Mouse (Mus musculus): ENCODE measurements around the gene Sirt1. TPM values are rescaled to one million over a fixed set of nuclear protein-coding genes. Genes with fewer than 3 reads are reported as not detected.

The Sirt1 gene
- polyA plus RNA-seq, 1 experiment, result 10.0 TPM

DNA sequence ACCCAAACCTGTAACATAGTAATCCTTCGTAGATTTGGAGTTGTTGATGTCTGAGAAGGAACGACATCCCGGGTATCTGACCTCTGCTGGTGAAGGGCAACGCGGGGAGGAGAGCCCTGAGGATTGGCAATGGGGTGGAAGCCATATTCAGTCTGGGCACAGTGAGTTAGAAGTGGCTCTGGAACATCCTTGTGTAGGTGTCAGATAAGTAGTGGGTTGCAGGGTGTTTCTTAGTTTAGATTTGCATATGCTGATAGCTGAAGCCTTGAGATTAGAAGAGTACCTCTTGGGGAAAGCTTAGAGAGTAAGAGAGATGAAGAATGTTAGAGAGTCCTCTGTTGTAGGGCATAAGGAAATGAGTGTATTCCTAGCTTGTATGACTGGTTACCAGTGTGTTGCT, 108.6 kb downstream of the Sirt1 start:
- Histone ChIP-seq H3K4me1 (replicated peaks; ENCODE audit: control insufficient read depth, insufficient read depth, low read length) (no peaks in the 10 kb centered on the region), H3K27me3 (ENCODE audit: control insufficient read depth, insufficient read depth, low read length) (no peaks in the 10 kb centered on the region), H3K4me3 (ENCODE audit: control insufficient read depth, insufficient read depth, low read length) (no peak overlapping the region), H3K36me3 (ENCODE audit: control insufficient read depth, insufficient read depth, low read length) (peaks cover 46% of the 10 kb centered on the region), H3K27ac (ENCODE audit: control insufficient read depth, insufficient read depth, low read length) (no peak overlapping the region)
- TF ChIP-seq CTCF (IDR thresholded peaks at IDR 0.05; ENCODE audit: borderline replicate concordance, control insufficient read depth, extremely low read depth, insufficient read depth, low read length, poor library complexity) (no peak), POLR2A (IDR thresholded peaks at IDR 0.05; ENCODE audit: control insufficient read depth, extremely low read depth, insufficient read depth, low read length, poor library complexity) (no peak)
- DNase-seq, result no peak
- whole genome bisulfite sequencing, result 98% methylated on average over 5 of the region's 5 CpGs

- Histone ChIP-seq H3K4me3 (ENCODE audit: control insufficient read depth, insufficient read depth, low read length) (no peak overlapping the region), H3K27ac (ENCODE audit: control insufficient read depth, insufficient read depth, low read length) (no peak overlapping the region), H3K27me3 (ENCODE audit: control insufficient read depth, insufficient read depth, low read length) (no peaks in the 10 kb centered on the region), H3K4me1 (replicated peaks; ENCODE audit: control insufficient read depth, insufficient read depth, low read length) (no peaks in the 10 kb centered on the region), H3K36me3 (ENCODE audit: control insufficient read depth, insufficient read depth, low read length) (peaks cover 42% of the 10 kb centered on the region)
- no peak for TF ChIP-seq POLR2A (IDR thresholded peaks at IDR 0.05; ENCODE audit: control insufficient read depth, extremely low read depth, insufficient read depth, low read length, poor library complexity)
- no peak for TF ChIP-seq CTCF (IDR thresholded peaks at IDR 0.05; ENCODE audit: borderline replicate concordance, control insufficient read depth, extremely low read depth, insufficient read depth, low read length, poor library complexity)
- no peak for DNase-seq
These were observed 109.1 kb downstream of the Sirt1 start for GRCm38 (mm10) chr10:63272401-63272800.

Other genes with a start within 250 kb of the Sirt1 start
- gene Mypn, start 177.8 kb downstream of the Sirt1 start, polyA plus RNA-seq (2012; rRNA removed), result 0.22 and 0.98 TPM in 2 replicates
- gene Herc4, start 137.9 kb downstream of the Sirt1 start, polyA plus RNA-seq (2012; rRNA removed), result 23.4 and 26.6 TPM in 2 replicates
- 0.94 and 1.8 TPM in 2 replicates for gene Dnajc12, start 739 bp upstream of the Sirt1 start, polyA plus RNA-seq (2012; rRNA removed)
- not detected in 2 replicates for gene Gm7075, start 40.1 kb upstream of the Sirt1 start, polyA plus RNA-seq (2012; rRNA removed)
- 0.18 and 0.46 TPM in 2 replicates for gene Ctnna3, start 48.4 kb upstream of the Sirt1 start, polyA plus RNA-seq (2012; rRNA removed)

Measured in thymus, adult 2 months (tissue).